Mouse (Mus musculus) midbrain, embryonic 11.5 days (tissue): ENCODE results near the gene Ggps1. TPM values are rescaled to one million over a fixed set of nuclear protein-coding genes. Genes with fewer than 3 reads are reported as not detected.
A peak's percentile ranks its signal among the peaks of the same experiment; 100 is the strongest.
"Not testable (repeated sequence)": the region's sequence is repeated elsewhere in the genome, so short reads cannot be mapped to it uniquely, and the experiment has no call there.

Source experiments
- ATAC-seq: fragments of 200-750 bp; cut with Nextera tagmentation; 2 replicates; pipeline ENCODE4 v1.8.0; 2017; ENCODE audit warnings: moderate TSS enrichment, moderate library complexity; ENCODE audit not compliant: low FRiP score
- DNase-seq: peaks from one replicate; pipeline ENCODE4 v3.0.0; 2015; ENCODE audit warnings: low spot score; ENCODE audit errors: missing footprints
- H3K27ac ChIP-seq: fragments of 300-500 bp; sonication (generic); 2 replicates; pipeline ENCODE4 v1.5.1; 2014; ENCODE audit warnings: low read depth, low read length
- H3K27me3 ChIP-seq: fragments of 300-500 bp; sonication (generic); 2 replicates; pipeline ENCODE4 v1.6.1; 2014; ENCODE audit warnings: mild to moderate bottlenecking, low read length, moderate library complexity, mixed read lengths; ENCODE audit not compliant: control insufficient read depth, insufficient read depth
- H3K36me3 ChIP-seq: fragments of 300-500 bp; sonication (generic); 2 replicates; pipeline ENCODE4 v1.6.1; 2014; ENCODE audit warnings: mild to moderate bottlenecking, low read length, moderate library complexity, mixed read lengths; ENCODE audit not compliant: control insufficient read depth, insufficient read depth
- H3K4me1 ChIP-seq: fragments of 300-500 bp; sonication (generic); 2 replicates; pipeline ENCODE4 v1.6.1; 2014; ENCODE audit warnings: low read length; ENCODE audit not compliant: control insufficient read depth, insufficient read depth
- H3K4me2 ChIP-seq: fragments of 300-500 bp; sonication (generic); 2 replicates; pipeline ENCODE4 v1.6.1; 2014; ENCODE audit warnings: mild to moderate bottlenecking, moderate library complexity
- H3K4me3 ChIP-seq: fragments of 300-500 bp; sonication (generic); 2 replicates; pipeline ENCODE4 v1.5.1; 2014; ENCODE audit warnings: low read depth, low read length
- H3K9ac ChIP-seq: fragments of 300-500 bp; sonication (generic); 2 replicates; pipeline ENCODE4 v1.6.1; 2014; ENCODE audit warnings: low read length
- H3K9me3 ChIP-seq: fragments of 300-500 bp; sonication (generic); 2 replicates; pipeline ENCODE4 v1.6.1; 2016; ENCODE audit warnings: low read length; ENCODE audit not compliant: control insufficient read depth
- WGBS: fragments of 180-500 bp; shearing (Covaris S2); extraction: QIAGEN DNeasy Blood & Tissue Kit; methylation state at CpG from one replicate; pipeline ENCODE4 v1.1.7; 2014; 5-methylcytosine and 5-hydroxymethylcytosine counted together
- polyA plus RNA-seq: library from polyadenylated mRNA; unstranded; fragments of >200 nt; fragmentation: Nextera tagmentation; extraction: Ambion mirVana; gene quantifications from 2 replicates; pipeline ENCODE4 v1.2.1, GENCODE M21; 2014

Gene Ggps1
- polyA plus RNA-seq, 1 experiment from 2014 or later = 80.1 TPM

GRCm38 (mm10) chr13:14043851-14044250, 19.4 kb downstream of the Ggps1 start:
- no peak for ATAC-seq
- Histone ChIP-seq H3K9me3 (no peaks in the 10 kb centered on the region), H3K4me3 (no peak overlapping the region), H3K36me3 (no peaks in the 10 kb centered on the region), H3K9ac (no peak overlapping the region), H3K4me2 (no peak overlapping the region), H3K27me3 (no peaks in the 10 kb centered on the region), H3K27ac (no peak overlapping the region), H3K4me1 (peaks cover under 1% of the 10 kb centered on the region; the same call in 1 of the 2 replicates)
- no peak for DNase-seq

DNA sequence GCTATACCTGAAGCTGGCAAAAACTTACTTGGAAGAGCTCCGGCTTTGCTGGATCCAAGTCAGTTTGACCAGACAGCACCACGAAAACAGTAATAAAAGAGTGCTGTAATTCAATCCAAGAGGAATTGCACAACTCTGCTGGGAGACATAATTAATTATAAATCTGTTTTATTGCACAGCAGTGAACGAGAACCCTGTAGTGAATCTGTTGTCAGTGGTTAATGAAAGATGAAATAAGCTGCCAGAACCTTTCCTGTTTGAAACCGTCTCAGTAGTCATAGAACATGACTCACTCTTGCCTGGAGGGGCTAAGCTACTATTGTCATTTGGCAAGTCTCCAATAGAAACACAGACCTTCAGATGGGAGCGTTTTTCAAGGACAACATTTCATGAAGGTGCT, 23.1 kb downstream of the Ggps1 start:
- 79% methylated on average over 5 of the region's 5 CpGs for WGBS
- H3K9ac ChIP-seq = peak overlapping the region; percentile 87; the same call in 1 of the 2 replicates
- no peaks in the 10 kb centered on the region for H3K36me3 ChIP-seq
- DNase-seq = peak; percentile 82
- ATAC-seq = no peak
- no peaks in the 10 kb centered on the region for H3K9me3 ChIP-seq
- peak overlapping the region; percentile 85 for H3K4me2 ChIP-seq
- peaks cover 8% of the 10 kb centered on the region; the same call in 1 of the 2 replicates for H3K4me1 ChIP-seq
- no peaks in the 10 kb centered on the region for H3K27me3 ChIP-seq
- no peak overlapping the region for H3K27ac ChIP-seq
- H3K4me3 ChIP-seq = peak overlapping the region; percentile 71

GRCm38 (mm10) chr13:14039292-14039965, 23.9 kb downstream of the Ggps1 start, which contains the start of gene Tbce:
Gene Tbce, minus strand, starts transcription at chr13:14039638.
- no peaks in the 10 kb centered on the region for H3K36me3 ChIP-seq
- no peaks in the 10 kb centered on the region for H3K9me3 ChIP-seq
- peak within 1 kb of the TSS; percentile 87 for H3K27ac ChIP-seq
- ATAC-seq (peak; percentile 97), DNase-seq (peak; percentile 99)
- H3K4me1 ChIP-seq = peaks cover 8% of the 10 kb centered on the region; the same call in 1 of the 2 replicates
- no peaks in the 10 kb centered on the region for H3K27me3 ChIP-seq
- peak within 1 kb of the TSS; percentile 87 for H3K9ac ChIP-seq
- peak within 1 kb of the TSS; percentile 85 for H3K4me2 ChIP-seq
- 2% methylated on average over 35 of the region's 35 CpGs for WGBS
- peak within 1 kb of the TSS; percentile 71 for H3K4me3 ChIP-seq

DNA sequence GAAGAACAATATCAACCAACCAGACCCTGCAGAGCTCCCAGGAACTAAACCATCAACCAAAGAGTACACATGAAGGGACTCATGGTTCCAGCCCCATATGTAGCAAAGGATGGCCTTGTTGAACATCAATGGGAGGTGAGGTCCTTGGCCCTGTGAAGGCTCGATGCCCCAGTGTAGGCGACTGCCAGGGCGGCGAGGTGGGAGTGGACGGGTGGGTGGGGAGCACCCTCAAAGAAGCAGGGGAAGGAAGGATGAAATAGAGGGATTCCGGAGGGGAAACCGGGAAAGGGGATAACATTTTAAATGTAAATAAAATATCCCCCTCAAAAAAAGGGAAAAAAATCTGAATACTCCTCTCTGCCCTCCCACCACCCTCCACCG, 24.4 kb downstream of the Ggps1 start:
- ATAC-seq (peak; percentile 65), DNase-seq (no peak)
- Histone ChIP-seq H3K27me3 (no peaks in the 10 kb centered on the region), H3K4me2 (peak overlapping the region; percentile 85), H3K27ac (peak overlapping the region; percentile 87; the same call in 1 of the 2 replicates), H3K36me3 (no peaks in the 10 kb centered on the region), H3K4me3 (peak overlapping the region; percentile 71), H3K9me3 (no peaks in the 10 kb centered on the region), H3K9ac (peak overlapping the region; percentile 87), H3K4me1 (peaks cover 8% of the 10 kb centered on the region; the same call in 1 of the 2 replicates)
- 5% methylated on average over 8 of the region's 8 CpGs for WGBS

GRCm38 (mm10) chr13:14035875-14036630, 27.2 kb downstream of the Ggps1 start:
- Histone ChIP-seq H3K4me1 (peaks cover 8% of the 10 kb centered on the region; the same call in 1 of the 2 replicates), H3K9me3 (no peaks in the 10 kb centered on the region), H3K4me3 (no peak overlapping the region), H3K27ac (no peak overlapping the region), H3K9ac (no peak overlapping the region), H3K27me3 (no peaks in the 10 kb centered on the region), H3K36me3 (no peaks in the 10 kb centered on the region), H3K4me2 (no peak overlapping the region)
- DNase-seq = no peak
- ATAC-seq = no peak
- WGBS = 94% methylated on average over 11 of the region's 11 CpGs

GRCm38 (mm10) chr13:14035352-14035751, 27.9 kb downstream of the Ggps1 start:
- H3K9me3 ChIP-seq, H3K36me3 ChIP-seq: not testable (repeated sequence)

GRCm38 (mm10) chr13:14034073-14034348, 29.3 kb downstream of the Ggps1 start:
- Histone ChIP-seq H3K4me2 (no peak overlapping the region), H3K27me3 (no peaks in the 10 kb centered on the region), H3K9ac (no peak overlapping the region), H3K4me3 (no peak overlapping the region), H3K4me1 (peaks cover 8% of the 10 kb centered on the region; the same call in 1 of the 2 replicates), H3K9me3 (no peaks in the 10 kb centered on the region), H3K36me3 (no peaks in the 10 kb centered on the region; the same call in 1 of the 2 replicates), H3K27ac (no peak overlapping the region)
- ATAC-seq (no peak), DNase-seq (no peak)

More at GRCm38 (mm10) chr13:14035352-14035751, 27.9 kb downstream of the Ggps1 start:
- H3K27ac ChIP-seq, ATAC-seq, DNase-seq, H3K27me3 ChIP-seq, H3K9ac ChIP-seq, H3K4me2 ChIP-seq, H3K4me3 ChIP-seq, H3K4me1 ChIP-seq: not testable (repeated sequence)
- WGBS = 91% methylated on average over 3 of the region's 3 CpGs

- Histone ChIP-seq H3K27me3 (no peaks in the 10 kb centered on the region), H3K4me1 (peaks cover 3% of the 10 kb centered on the region; the same call in 1 of the 2 replicates), H3K36me3 (no peaks in the 10 kb centered on the region; the same call in 1 of the 2 replicates), H3K9me3 (no peaks in the 10 kb centered on the region), H3K4me3 (no peak overlapping the region), H3K4me2 (no peak overlapping the region), H3K9ac (no peak overlapping the region), H3K27ac (no peak overlapping the region)
- DNase-seq (no peak), ATAC-seq (no peak)
- 90% methylated on average over 5 of the region's 5 CpGs for WGBS
Measured at GRCm38 (mm10) chr13:14033309-14034072, 29.8 kb downstream of the Ggps1 start.
